7 mouse cellular contexts compared by ENCODE assay signal in genomic region chr7:127841340-127842000, GRCm38 (mm10). TPM values are rescaled to one million over a fixed set of nuclear protein-coding genes. Genes with fewer than 3 reads are reported as not detected.
A peak's percentile ranks its signal among the peaks of the same experiment; 100 is the strongest.
DNase-seq lines count a peak whose midpoint lies in the region; ATAC-seq lines count a peak whose summit lies in the region.

No protein-coding gene starts in this region.

- peaks cover 10% of the 10 kb centered on the region for H3K4me1 ChIP-seq in intestine, embryonic 16.5 days (ENCODE audit: control insufficient read depth, insufficient read depth, low read length)
- H3K4me1 ChIP-seq in midbrain, embryonic 11.5 days (ENCODE audit: control insufficient read depth, insufficient read depth, low read length) = peaks cover 6% of the 10 kb centered on the region

- H3K9ac ChIP-seq in intestine, embryonic 16.5 days (ENCODE audit: low read depth, low read length) = peak overlapping the region; percentile 88
- peak overlapping the region; percentile 62 for H3K9ac ChIP-seq in midbrain, embryonic 11.5 days (ENCODE audit: low read length)

- H3K36me3 ChIP-seq in intestine, embryonic 16.5 days (ENCODE audit: control insufficient read depth, insufficient read depth, low read length) = peaks cover 2% of the 10 kb centered on the region; the same call in 1 of the 2 replicates
- no peaks in the 10 kb centered on the region for H3K36me3 ChIP-seq in midbrain, embryonic 11.5 days (ENCODE audit: control insufficient read depth, insufficient read depth, low read length)

- H3K27ac ChIP-seq in intestine, embryonic 16.5 days (ENCODE audit: low read length) = peak overlapping the region; percentile 94
- peak overlapping the region; percentile 83 for H3K27ac ChIP-seq in midbrain, embryonic 11.5 days (ENCODE audit: low read depth, low read length)

- H3K4me2 ChIP-seq in intestine, embryonic 16.5 days (ENCODE audit: low read depth, low read length) = peak overlapping the region; percentile 79
- H3K4me2 ChIP-seq in midbrain, embryonic 11.5 days = peak overlapping the region; percentile 100

- H3K9me3 ChIP-seq in intestine, embryonic 16.5 days (ENCODE audit: control insufficient read depth, low read length) = no peaks in the 10 kb centered on the region
- H3K9me3 ChIP-seq in midbrain, embryonic 11.5 days (ENCODE audit: control insufficient read depth, low read length) = no peaks in the 10 kb centered on the region

- peak; percentile 91 for ATAC-seq in intestine, embryonic 16.5 days
- ATAC-seq in midbrain, embryonic 11.5 days (ENCODE audit: low FRiP score) = peak; percentile 93

- peak overlapping the region; percentile 75 for H3K4me3 ChIP-seq in intestine, embryonic 16.5 days (ENCODE audit: low read length)
- H3K4me3 ChIP-seq in midbrain, embryonic 11.5 days (ENCODE audit: low read depth, low read length) = peak overlapping the region; percentile 65

- intact Hi-C loops in left cerebral cortex, postnatal 36 days (cut with DNase I) = loop anchor here (1.0 kb wide), 3 partner anchors 17 to 34 kb away; partner anchors contain the start of genes Stx1b and Stx4a

- DNase-seq in adrenal gland, adult 2 months = peak; percentile 97
- DNase-seq in embryo, embryonic 11.5 days (ENCODE audit: low read depth, low spot score) = peak; percentile 85
- peak; percentile 94 to 96 for DNase-seq in gastrocnemius, postnatal 4 days (ENCODE audit: low spot score in 2 of 2)
- peak; percentile 96 to 98 for DNase-seq in left cerebral cortex, postnatal 36 days (ENCODE audit: low spot score in 2 of 2)
- peak; percentile 98 for DNase-seq in midbrain, embryonic 11.5 days (ENCODE audit: low spot score, missing footprints)
- DNase-seq in skeletal muscle tissue, adult 2 months (ENCODE audit: low read depth, low spot score) = peak; percentile 96

- WGBS in intestine, embryonic 16.5 days = under 1% methylated on average over 44 of the region's 46 CpGs
- WGBS in midbrain, embryonic 11.5 days = under 1% methylated on average over 45 of the region's 46 CpGs

- H3K27me3 ChIP-seq in intestine, embryonic 16.5 days (replicated peaks; ENCODE audit: control insufficient read depth, insufficient read depth, low read length) = no peaks in the 10 kb centered on the region
- no peaks in the 10 kb centered on the region for H3K27me3 ChIP-seq in midbrain, embryonic 11.5 days (ENCODE audit: control insufficient read depth, insufficient read depth, low read length)

RNA-seq across cellular contexts. Expression of gene Stx1b, which starts 17.1 kb away (rescaled TPM):
- total RNA-seq in adrenal gland, adult 2 months (2021) = 1 to 10 TPM; 5.0 to 6.9 TPM
- 8.5 and 11.4 TPM in 2 replicates for polyA plus RNA-seq in adrenal gland, adult 2 months (2012; rRNA removed)
- total RNA-seq in gastrocnemius, postnatal 4 days (2021) = 1 to 10 TPM; 4.7 to 6.3 TPM
- 1.7 and 2.0 TPM in 2 replicates for polyA plus RNA-seq in intestine, embryonic 16.5 days (2015; fragmentation: Nextera tagmentation; extraction: Ambion mirVana)
- 100 to 1,000 TPM; 431 to 441 TPM for total RNA-seq in left cerebral cortex, postnatal 36 days (2021)
- 6.9 and 8.4 TPM in 2 replicates for polyA plus RNA-seq in midbrain, embryonic 11.5 days (2014; fragmentation: Nextera tagmentation; extraction: Ambion mirVana)

RNA-seq across cellular contexts. Expression of gene Stx4a, which starts 17.4 kb away (rescaled TPM):
- total RNA-seq in adrenal gland, adult 2 months (2021) = 100 to 1,000 TPM in 1 of 2 experiments, 10 to 100 TPM in 1; 79.6 to 102 TPM
- polyA plus RNA-seq in adrenal gland, adult 2 months (2012; rRNA removed) = 52.2 and 54.0 TPM in 2 replicates
- 10 to 100 TPM; 82.8 to 84.9 TPM for total RNA-seq in gastrocnemius, postnatal 4 days (2021)
- polyA plus RNA-seq in intestine, embryonic 16.5 days (2015; fragmentation: Nextera tagmentation; extraction: Ambion mirVana) = 44.7 and 47.5 TPM in 2 replicates
- total RNA-seq in left cerebral cortex, postnatal 36 days (2021) = 10 to 100 TPM; 74.6 to 76.0 TPM
- 10.1 and 12.2 TPM in 2 replicates for polyA plus RNA-seq in midbrain, embryonic 11.5 days (2014; fragmentation: Nextera tagmentation; extraction: Ambion mirVana)

RNA-seq across cellular contexts. Expression of gene Zfp646, which starts 34.6 kb away (rescaled TPM):
- 10 to 100 TPM; 28.9 to 33.1 TPM for total RNA-seq in adrenal gland, adult 2 months (2021)
- 14.1 and 15.9 TPM in 2 replicates for polyA plus RNA-seq in adrenal gland, adult 2 months (2012; rRNA removed)
- 10 to 100 TPM; 24.0 to 27.1 TPM for total RNA-seq in gastrocnemius, postnatal 4 days (2021)
- 7.2 and 8.9 TPM in 2 replicates for polyA plus RNA-seq in intestine, embryonic 16.5 days (2015; fragmentation: Nextera tagmentation; extraction: Ambion mirVana)
- total RNA-seq in left cerebral cortex, postnatal 36 days (2021) = 10 to 100 TPM; 27.0 to 33.9 TPM
- polyA plus RNA-seq in midbrain, embryonic 11.5 days (2014; fragmentation: Nextera tagmentation; extraction: Ambion mirVana) = 16.0 and 17.4 TPM in 2 replicates

RNA-seq across cellular contexts. Expression of gene Zfp668, which starts 35.2 kb away (rescaled TPM):
- 1 to 10 TPM; 7.2 to 9.7 TPM for total RNA-seq in adrenal gland, adult 2 months (2021)
- polyA plus RNA-seq in adrenal gland, adult 2 months (2012; rRNA removed) = 8.1 and 10.3 TPM in 2 replicates
- 10 to 100 TPM in 1 of 2 experiments, 1 to 10 TPM in 1; 8.8 to 10.1 TPM for total RNA-seq in gastrocnemius, postnatal 4 days (2021)
- polyA plus RNA-seq in intestine, embryonic 16.5 days (2015; fragmentation: Nextera tagmentation; extraction: Ambion mirVana) = 11.6 and 14.6 TPM in 2 replicates
- total RNA-seq in left cerebral cortex, postnatal 36 days (2021) = 10 to 100 TPM; 20.0 to 26.4 TPM
- 20.3 and 24.3 TPM in 2 replicates for polyA plus RNA-seq in midbrain, embryonic 11.5 days (2014; fragmentation: Nextera tagmentation; extraction: Ambion mirVana)

RNA-seq across cellular contexts. Expression of gene Hsd3b7, which starts 41.1 kb away (rescaled TPM):
- 10 to 100 TPM; 45.5 to 46.2 TPM for total RNA-seq in adrenal gland, adult 2 months (2021)
- polyA plus RNA-seq in adrenal gland, adult 2 months (2012; rRNA removed) = 83.9 and 86.5 TPM in 2 replicates
- 10 to 100 TPM; 13.0 to 13.3 TPM for total RNA-seq in gastrocnemius, postnatal 4 days (2021)
- polyA plus RNA-seq in intestine, embryonic 16.5 days (2015; fragmentation: Nextera tagmentation; extraction: Ambion mirVana) = 37.6 and 38.4 TPM in 2 replicates
- total RNA-seq in left cerebral cortex, postnatal 36 days (2021) = 1 to 10 TPM; 3.3 to 4.0 TPM
- polyA plus RNA-seq in midbrain, embryonic 11.5 days (2014; fragmentation: Nextera tagmentation; extraction: Ambion mirVana) = 7.9 and 8.2 TPM in 2 replicates

Comparison
In these comparisons a context has a peak if more than half of its experiments do, and no peak if none do; other contexts are left out.
1. Peak in every context shown above with its lines: DNase-seq, ATAC-seq, H3K4me3 ChIP-seq and H3K27ac ChIP-seq.
2. RNA of gene Stx1b, which starts 17.1 kb away (total RNA-seq): 431 to 441 TPM in left cerebral cortex, postnatal 36 days; 5.0 to 6.9 TPM in adrenal gland, adult 2 months and 4.7 to 6.3 TPM in gastrocnemius, postnatal 4 days; every median in the first group is over 10 times any median in the second.